Mouse (Mus musculus): ENCODE measurements at regions not wholly inside any gene's neighbourhood (a gene's known extent, or its start where the extent isn't known, plus 50 kb on each side); places are given as distances from the start of the nearest gene placed in this dataset.

GRCm38 (mm10) chr15:45266620-45267263, 5132.6 kb downstream of the 9330182O14Rik start:
- peak; percentile 41 to 62 for DNase-seq

GRCm38 (mm10) chr15:45273677-45274076, 5139.5 kb downstream of the 9330182O14Rik start:
- peak in 1 of 2 experiments; percentile 7 for DNase-seq

- DNase-seq = no peak
Observed at GRCm38 (mm10) chr15:45321628-45322027, 5187.5 kb downstream of the 9330182O14Rik start.

GRCm38 (mm10) chr15:45350496-45350895, 5216.3 kb downstream of the 9330182O14Rik start:
- DNase-seq = no peak

Data from cerebellum, postnatal 14 days (tissue).